17 mouse cellular contexts compared by ENCODE assay signal in genomic region chr12:9995670-9996069, GRCm38 (mm10).
"Had no signal": no experiment of that assay in that cellular context is flagged by ENCODE, and none has a peak within 500 bp of the region (broad histone marks: within the 10 kb centered on the region; RNA-seq: fewer than 3 reads in every experiment).

No protein-coding gene starts in this region.

- ATAC-seq: hindbrain, embryonic 16.5 days; inflammation-experienced regulatory T-cells, adult 6 months; liver, embryonic 12.5 days; midbrain, embryonic 16.5 days had no signal

- H3K4me2 ChIP-seq: limb, embryonic 15.5 days; liver, embryonic 12.5 days; midbrain, embryonic 12.5 days; neural tube, embryonic 13.5 days had no signal

- H3K9me3 ChIP-seq: limb, embryonic 15.5 days; liver, embryonic 12.5 days; midbrain, embryonic 12.5 days; neural tube, embryonic 13.5 days had no signal

- H3K4me3 ChIP-seq: layer of hippocampus, adult 2 months; left cerebral cortex, adult 2 months; limb, embryonic 15.5 days; liver, embryonic 12.5 days; midbrain, embryonic 12.5 days; neural tube, embryonic 13.5 days had no signal

- DNase-seq: kidney, adult 8-10 months; kidney, postnatal 10 days; kidney, postnatal 4 days; retina, postnatal 1 day; right cerebral cortex, postnatal 4 days; spleen, adult 18-20 months; thymus, adult 2 months; thymus, postnatal 25 days had no signal

- H3K27ac ChIP-seq: layer of hippocampus, adult 2 months; left cerebral cortex, adult 2 months; liver, embryonic 12.5 days; midbrain, embryonic 12.5 days; neural tube, embryonic 13.5 days had no signal

- H3K4me1 ChIP-seq: liver, embryonic 12.5 days; midbrain, embryonic 12.5 days; neural tube, embryonic 13.5 days had no signal

- H3K27me3 ChIP-seq: limb, embryonic 15.5 days; liver, embryonic 12.5 days; midbrain, embryonic 12.5 days; neural tube, embryonic 13.5 days had no signal

- H3K9ac ChIP-seq: limb, embryonic 15.5 days; liver, embryonic 12.5 days; midbrain, embryonic 12.5 days; neural tube, embryonic 13.5 days had no signal

- H3K36me3 ChIP-seq: limb, embryonic 15.5 days; liver, embryonic 12.5 days; midbrain, embryonic 12.5 days; neural tube, embryonic 13.5 days had no signal
